Mouse (Mus musculus): ENCODE measurements around the gene Hoxa11.

Gene Hoxa11

GRCm38 (mm10) chr6:52232984-52233545 is 12.5 kb downstream of the Hoxa11 start:
- peak in 1 of 2 experiments; percentile 56 for DNase-seq (ENCODE audit: low spot score in 2 of 2)

DNA sequence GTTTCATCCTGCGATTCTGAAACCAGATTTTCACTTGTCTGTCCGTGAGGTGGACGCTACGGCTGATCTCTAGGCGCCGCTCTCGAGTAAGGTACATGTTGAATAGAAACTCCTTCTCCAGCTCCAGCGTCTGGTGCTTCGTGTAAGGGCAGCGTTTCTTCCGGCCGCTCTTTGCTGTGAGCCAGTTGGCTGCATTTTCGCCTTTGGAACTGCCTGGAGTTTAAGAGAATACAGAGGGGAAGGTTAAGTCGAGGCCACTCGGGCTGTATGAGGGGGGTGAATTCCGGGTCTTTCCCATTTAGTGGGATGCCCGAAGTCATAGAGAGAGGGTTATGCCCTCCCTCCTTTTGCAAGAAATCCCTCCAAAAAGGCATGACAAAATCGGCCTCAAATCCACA is 13.0 kb downstream of the Hoxa11 start:
- no peak for DNase-seq (ENCODE audit: low spot score in 2 of 2)

DNA sequence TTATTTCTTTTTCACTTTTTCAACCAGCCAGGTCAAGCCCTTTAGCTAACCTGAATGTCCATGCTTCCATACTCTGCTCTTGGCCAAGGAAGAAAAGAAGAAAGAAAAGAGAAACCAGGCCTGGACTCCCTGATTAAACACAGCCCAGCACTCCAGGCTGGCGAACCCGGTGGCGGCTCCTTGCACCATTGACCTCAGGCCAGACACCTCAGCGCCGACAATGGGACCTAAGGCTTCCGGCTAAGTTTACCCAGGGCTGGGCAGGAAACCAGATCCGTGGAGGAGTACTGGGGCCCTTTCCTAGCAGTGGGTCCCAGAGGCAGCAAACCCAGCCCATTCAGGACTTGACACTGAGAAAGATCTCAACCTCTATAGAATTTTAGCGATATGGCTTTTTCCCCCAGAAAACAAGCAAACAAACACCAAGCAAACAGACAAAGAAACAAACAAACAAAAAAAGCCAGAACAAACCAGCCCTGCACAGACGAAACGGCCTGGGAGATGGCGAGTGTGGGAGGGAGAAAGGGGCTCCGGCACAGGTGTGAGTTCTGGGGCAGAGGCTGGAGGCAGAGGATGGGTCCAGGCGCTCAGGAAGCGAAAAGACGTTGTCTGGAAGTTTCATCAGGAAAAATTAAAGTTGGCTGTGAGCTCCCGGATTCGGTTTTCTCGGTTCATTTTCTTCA is 13.6 kb downstream of the Hoxa11 start:
- DNase-seq (ENCODE audit: low spot score in 2 of 2) = no peak

GRCm38 (mm10) chr6:52230516-52231165 is 15.0 kb downstream of the Hoxa11 start, which contains the start of gene Hoxa9:
TSS of gene Hoxa9 (minus strand) at chr6:52231089.
- no peak for DNase-seq (ENCODE audit: low spot score in 2 of 2)

DNA sequence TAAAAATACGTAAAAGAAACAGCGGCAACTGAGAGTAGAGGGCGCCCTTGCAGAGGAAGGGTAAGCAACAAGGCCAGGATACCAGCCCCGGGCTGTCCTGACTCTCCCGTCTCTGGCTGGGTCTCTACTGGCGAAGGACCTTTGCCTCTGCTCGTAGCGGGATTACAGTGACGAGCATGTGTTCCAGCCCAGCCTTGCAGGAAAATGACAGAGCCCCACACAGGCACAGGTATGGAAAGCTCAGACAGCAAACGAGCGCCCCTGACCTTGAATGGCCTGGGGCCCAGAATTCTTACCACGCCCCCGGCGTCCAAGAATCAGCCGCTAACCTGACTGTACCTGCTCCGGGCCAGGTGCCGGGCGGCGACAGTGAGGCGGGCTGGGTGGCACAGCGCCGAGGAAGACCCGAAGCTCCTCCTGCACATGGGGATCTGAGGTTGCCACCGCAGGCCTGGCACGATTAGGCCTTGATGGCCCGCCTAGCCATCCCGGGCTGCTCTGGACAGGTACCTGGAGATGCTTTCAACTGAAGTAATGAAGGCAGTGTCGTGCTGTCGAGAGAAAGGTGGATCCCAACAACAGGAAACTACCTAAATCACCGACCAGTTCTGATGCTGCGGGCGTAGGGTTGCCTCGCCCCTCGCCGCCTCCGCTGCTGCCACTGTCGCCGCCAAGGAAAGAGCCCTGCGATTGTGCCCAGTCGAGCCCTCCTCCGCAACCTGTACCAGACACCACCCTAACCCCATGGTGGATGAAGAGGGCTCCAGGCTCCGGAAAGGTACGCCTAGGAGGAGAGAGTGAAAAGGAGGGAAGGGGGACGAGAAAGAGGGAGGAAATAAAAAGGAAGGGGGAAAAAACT is 15.8 kb downstream of the Hoxa11 start:
- DNase-seq (ENCODE audit: low spot score in 2 of 2) = no peak

DNA sequence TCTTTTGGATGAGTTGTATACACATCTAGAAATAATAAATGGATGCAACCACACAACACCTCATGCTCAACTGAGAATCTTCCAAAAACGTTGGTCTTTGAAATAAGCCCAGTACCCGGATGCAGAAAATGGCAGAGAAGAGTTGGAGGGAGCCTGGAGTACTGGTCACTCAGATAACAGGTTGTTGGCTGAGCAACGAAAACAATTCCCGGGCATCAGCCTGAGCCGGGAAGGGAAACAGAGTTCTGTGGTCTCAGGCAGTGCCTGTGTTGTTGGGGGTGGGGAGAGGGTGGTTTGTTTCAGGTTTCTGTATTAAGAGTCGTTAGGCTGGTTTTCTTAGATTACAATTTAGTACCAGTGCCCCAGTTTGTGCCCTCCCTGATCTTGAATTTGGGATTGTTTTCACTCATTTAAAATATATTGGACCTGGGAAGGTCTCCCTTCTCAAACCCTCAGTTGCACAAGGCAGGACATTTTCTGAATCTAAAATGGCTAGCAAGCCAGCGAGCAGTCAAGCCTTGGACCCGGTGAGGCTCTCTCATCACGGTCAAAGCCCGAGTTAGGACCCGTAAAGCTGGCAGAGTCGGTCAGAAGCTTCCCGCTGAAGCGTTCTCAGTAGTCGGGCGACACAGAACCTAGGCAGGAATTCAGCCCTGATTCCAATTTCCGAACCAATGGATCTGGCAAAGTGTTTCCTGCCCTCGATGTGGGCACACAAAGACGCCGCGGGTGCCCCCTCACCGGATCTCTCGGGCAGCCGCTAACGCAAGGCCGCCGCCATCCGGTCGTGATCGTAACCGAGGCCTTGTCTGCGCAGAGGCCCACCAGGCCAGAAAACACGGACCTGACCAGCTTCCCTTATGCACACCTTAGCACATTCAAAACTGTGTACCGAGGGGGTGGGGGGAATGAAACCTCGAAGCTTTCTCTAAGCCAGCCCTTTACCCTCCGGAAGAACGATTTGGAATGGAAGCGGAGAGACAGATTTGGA is 16.8 kb downstream of the Hoxa11 start:
- no peak for DNase-seq (ENCODE audit: low spot score in 2 of 2)

DNA sequence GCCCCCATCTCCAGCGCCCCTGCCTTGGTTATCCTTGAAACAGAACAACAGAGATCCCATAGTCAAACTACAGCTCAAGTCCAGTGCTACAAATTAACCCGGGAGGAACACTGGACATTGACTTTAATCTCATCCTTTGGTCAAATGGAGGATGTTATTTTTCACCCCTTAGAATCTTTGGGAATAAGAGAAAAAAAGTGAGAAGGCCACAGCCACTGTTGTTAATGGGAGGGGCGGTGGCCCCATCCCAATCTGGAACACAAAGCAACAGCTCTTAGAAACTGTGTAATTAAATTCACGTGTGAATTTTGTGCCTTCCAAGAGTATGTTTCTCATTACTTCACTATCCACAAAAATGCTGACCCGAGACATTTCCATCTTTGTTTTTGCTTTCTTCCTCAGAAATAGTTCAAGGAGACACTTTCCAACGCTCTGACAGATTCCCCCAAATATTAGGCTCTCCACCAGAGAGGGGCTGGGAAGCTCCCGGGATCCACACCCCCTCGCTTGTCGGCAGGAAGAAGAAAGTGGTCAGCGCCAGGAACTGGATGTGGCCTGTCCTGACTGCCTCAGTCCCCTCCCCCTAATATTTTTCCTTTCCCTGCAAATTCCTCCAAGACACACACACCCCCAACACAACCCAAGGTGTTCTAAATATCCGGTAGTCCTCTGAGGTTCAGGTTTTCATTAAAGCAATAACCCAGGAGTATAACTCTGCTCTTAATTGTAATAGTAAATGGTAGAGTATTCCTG is 18.0 kb downstream of the Hoxa11 start:
- DNase-seq (ENCODE audit: low spot score in 2 of 2) = no peak

- no peak for DNase-seq (ENCODE audit: low spot score in 2 of 2)
These were observed 18.9 kb downstream of the Hoxa11 start for GRCm38 (mm10) chr6:52226569-52227257.

- no peak for DNase-seq (ENCODE audit: low spot score in 2 of 2)
These were observed 19.7 kb downstream of the Hoxa11 start for GRCm38 (mm10) chr6:52225612-52226568.

- no peak for DNase-seq (ENCODE audit: low spot score in 2 of 2)
These were observed 20.6 kb downstream of the Hoxa11 start for GRCm38 (mm10) chr6:52224895-52225611.

DNA sequence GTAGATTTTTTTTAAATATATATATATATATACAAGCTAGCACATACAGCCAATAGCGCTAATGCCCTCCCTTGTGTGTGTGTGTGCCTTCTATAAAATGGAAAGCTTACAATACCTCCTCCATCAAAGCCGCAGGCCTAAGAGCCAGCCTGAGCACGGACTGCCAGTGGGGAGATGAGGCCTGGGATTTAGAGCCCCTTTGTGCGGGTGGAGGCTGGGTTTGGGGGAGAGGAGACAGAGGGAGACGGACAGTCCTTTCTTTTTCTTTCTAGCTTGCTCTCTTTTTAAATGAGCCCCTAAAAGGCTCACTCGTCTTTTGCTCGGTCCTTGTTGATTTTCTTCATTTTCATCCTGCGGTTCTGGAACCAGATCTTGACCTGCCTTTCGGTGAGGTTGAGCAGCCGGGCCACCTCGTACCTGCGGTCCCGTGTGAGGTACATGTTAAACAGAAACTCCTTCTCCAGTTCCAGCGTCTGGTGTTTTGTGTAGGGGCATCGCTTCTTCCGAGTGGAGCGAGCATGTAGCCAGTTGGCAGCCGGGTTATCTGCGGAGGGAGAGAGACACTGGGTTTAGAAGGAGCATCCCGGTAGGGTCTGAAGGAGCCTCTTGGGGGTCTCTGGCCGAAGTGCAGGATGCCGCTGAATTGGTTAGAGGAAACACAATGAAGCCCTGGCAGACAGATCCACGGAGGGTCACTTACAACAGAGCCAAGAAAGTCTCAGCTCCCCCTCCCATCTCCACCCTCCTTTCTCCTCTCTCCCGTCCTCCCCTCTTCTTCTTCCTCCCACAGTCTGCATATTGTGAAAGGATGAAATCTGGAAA is 21.5 kb downstream of the Hoxa11 start:
- no peak for DNase-seq (ENCODE audit: low spot score in 2 of 2)

DNA sequence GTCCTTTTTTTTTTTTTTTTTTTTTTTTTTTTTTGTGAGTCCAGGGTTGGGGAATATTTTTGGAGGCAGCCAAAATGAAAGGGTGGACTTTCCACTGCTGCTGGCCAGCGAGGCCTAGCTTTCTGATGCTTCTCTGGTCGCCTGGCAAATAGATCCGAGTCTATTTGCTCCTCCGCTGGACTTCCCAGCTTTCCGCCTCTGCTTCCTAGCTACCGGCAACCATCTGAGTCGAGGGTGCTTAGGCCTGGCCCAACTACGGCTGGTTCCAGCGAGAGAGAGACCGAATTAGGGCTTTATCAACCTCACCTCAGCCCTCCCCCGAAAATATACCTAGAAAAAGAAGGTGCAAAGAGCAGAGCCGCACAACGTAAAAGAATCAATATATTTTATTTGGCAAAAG is 22.9 kb downstream of the Hoxa11 start:
- no peak for DNase-seq (ENCODE audit: low spot score in 2 of 2)

DNA sequence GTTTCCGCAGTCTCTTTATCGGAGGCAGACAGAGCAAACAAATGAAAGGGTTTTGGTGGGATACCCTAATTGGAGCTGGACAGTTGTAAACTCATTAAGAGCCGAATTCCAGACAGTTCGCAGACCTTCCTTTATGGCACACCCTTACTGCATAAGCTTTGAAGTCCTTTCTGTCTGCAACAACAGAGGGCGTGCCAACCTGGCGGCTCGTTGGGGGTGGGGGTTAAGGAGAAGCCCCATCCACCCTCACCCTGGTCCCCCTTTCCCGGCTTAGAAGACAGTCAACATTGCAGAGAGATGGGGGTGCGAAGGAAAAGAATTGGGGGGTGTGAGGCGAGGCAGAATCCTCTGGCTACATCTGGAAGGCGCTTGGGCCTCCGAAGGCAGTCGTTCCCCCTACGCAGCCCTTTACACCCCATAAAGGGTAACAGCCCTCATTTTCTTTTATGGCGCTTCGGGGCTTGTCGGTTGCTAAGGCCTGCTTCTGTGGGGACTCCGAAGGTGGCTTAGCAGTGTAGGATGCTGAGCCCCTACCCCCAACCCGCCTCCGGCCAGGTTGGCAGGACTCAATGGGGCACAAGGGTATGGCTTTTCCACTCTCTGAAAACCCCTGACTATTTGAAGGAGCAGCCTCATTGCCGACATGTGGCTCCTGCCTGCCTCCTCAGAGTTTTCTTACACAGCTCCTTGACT is 23.5 kb downstream of the Hoxa11 start:
- no peak for DNase-seq (ENCODE audit: low spot score in 2 of 2)

DNA sequence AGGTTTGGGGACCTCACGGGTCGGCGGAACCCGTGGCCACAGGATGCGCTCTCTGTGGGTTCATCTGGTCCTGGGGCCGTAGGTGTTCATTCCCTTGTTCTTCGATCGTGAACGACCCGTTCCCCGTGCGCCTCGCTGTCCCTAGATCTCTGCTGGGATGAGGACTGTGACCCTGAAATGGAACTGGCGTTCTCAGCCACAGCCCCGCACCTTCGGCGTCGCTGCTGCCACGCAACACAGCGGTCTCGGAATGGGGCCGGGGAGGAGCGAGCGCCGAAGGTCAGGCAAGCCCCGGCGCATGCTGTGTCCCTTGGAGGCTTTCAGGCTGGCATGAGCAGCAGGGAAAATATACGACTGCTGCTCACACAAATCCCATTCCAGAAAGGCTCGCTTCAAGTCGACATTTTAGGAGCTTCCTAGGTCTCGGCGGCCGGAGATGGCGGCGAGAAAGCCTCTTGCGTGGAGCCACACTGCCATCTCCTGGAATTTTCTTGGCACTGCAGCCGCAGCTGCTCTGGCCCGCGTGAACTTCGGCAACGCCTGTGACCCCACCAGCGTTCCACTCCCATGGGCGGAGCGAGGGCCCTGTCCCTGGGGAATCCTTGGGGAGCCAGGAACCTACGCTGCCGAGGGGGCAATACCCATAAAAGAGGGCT is 24.1 kb downstream of the Hoxa11 start, which contains the start of gene Hoxa7:
Gene Hoxa7 (minus strand): TSS at position 518 of the 656 bp plus-strand sequence.
- peak; percentile 75 to 90 for DNase-seq (ENCODE audit: low spot score in 2 of 2)

DNA sequence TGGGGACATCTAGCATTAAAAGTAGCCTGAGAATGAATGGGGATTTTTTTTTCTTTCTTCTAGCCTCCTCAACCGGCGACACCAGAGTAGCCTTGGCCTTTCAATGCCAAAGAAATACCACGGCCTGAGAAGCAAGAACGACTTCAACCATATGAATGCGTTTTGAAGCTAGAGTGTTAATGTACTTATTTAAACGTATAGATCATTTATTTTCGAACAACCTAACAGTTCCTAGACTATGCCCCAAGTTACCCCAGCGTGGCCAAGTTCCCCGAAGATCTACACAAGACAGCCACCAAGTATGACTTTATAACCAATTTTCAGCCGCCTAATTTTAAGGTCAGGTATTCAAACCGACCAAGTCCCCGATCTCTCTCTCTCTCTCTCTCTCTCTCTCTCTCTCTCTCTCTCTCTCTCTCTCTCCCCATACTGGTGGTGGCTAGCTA is 24.7 kb downstream of the Hoxa11 start:
- DNase-seq (ENCODE audit: low spot score in 2 of 2) = no peak
